Mouse (Mus musculus): Measurements from ENCODE around the gene Pdk4. TPM values are rescaled to one million over a fixed set of nuclear protein-coding genes. Genes with fewer than 3 reads are reported as not detected.

The Pdk4 gene
- polyA plus RNA-seq, 1 experiment from 2014 or later = 1.3 TPM

DNA sequence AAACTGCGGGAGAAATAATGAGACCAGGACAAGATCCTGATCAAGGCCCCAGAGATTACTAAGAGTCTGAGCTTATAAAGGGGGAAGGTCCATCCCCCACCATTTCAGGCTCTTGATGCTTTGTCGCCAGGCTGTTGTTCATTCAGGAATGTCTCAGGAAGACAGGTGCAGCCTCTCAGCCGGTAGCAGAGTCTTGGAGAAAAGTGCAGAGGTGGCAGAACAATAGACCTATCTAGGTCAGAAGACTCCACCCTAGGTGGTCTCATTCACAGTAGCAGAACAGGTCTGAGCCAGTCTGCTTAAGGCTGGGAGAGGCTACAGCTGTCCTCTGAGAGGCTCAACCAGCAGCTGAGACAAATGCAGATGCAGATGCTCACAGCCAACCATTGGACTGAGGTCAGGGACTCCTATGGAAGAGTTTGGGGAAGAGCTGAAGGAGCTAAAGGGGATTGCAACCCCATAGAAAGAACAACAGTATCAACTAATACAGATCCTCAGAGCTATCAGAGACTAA is 13.8 kb downstream of the Pdk4 start:
- 54% methylated on average over 3 of the region's 3 CpGs for WGBS
- H3K9ac ChIP-seq = no peak overlapping the region
- no peaks in the 10 kb centered on the region for H3K9me3 ChIP-seq
- no peak overlapping the region for H3K4me3 ChIP-seq (replicated peaks)
- H3K27ac ChIP-seq = no peak overlapping the region
- H3K36me3 ChIP-seq (replicated peaks) = no peaks in the 10 kb centered on the region
- no peaks in the 10 kb centered on the region for H3K27me3 ChIP-seq
- ATAC-seq (ENCODE audit: low FRiP score) = no peak
- no peaks in the 10 kb centered on the region for H3K4me1 ChIP-seq
- no peak overlapping the region for H3K4me2 ChIP-seq

GRCm38 (mm10) chr6:5481066-5481465 is 15.0 kb downstream of the Pdk4 start:
- H3K27ac ChIP-seq = no peak overlapping the region
- H3K36me3 ChIP-seq (replicated peaks) = no peaks in the 10 kb centered on the region
- no peak for ATAC-seq (ENCODE audit: low FRiP score)
- no peaks in the 10 kb centered on the region for H3K4me1 ChIP-seq
- no peaks in the 10 kb centered on the region for H3K27me3 ChIP-seq
- no peak overlapping the region for H3K4me2 ChIP-seq
- no peak overlapping the region for H3K9ac ChIP-seq
- H3K4me3 ChIP-seq (replicated peaks) = no peak overlapping the region
- 90% methylated on average over 2 of the region's 2 CpGs for WGBS
- H3K9me3 ChIP-seq = no peaks in the 10 kb centered on the region

GRCm38 (mm10) chr6:5474021-5474420 is 22.1 kb downstream of the Pdk4 start:
- H3K27me3 ChIP-seq = no peaks in the 10 kb centered on the region
- no peak overlapping the region for H3K4me3 ChIP-seq (replicated peaks)
- no peaks in the 10 kb centered on the region for H3K9me3 ChIP-seq
- H3K4me2 ChIP-seq = no peak overlapping the region
- H3K9ac ChIP-seq = no peak overlapping the region
- H3K27ac ChIP-seq = no peak overlapping the region
- ATAC-seq (ENCODE audit: low FRiP score) = no peak
- H3K36me3 ChIP-seq (replicated peaks) = no peaks in the 10 kb centered on the region
- WGBS = 71% methylated on average over 1 of the region's 1 CpGs
- H3K4me1 ChIP-seq = peaks cover 3% of the 10 kb centered on the region; the same call in 1 of the 2 replicates

- no peak overlapping the region for H3K9ac ChIP-seq
- H3K4me3 ChIP-seq (replicated peaks) = no peak overlapping the region
- no peak overlapping the region for H3K27ac ChIP-seq
- 96% methylated on average over 2 of the region's 2 CpGs for WGBS
- no peaks in the 10 kb centered on the region for H3K9me3 ChIP-seq
- no peak overlapping the region for H3K4me2 ChIP-seq
- H3K36me3 ChIP-seq (replicated peaks) = no peaks in the 10 kb centered on the region
- ATAC-seq (ENCODE audit: low FRiP score) = no peak
- no peaks in the 10 kb centered on the region for H3K27me3 ChIP-seq
- H3K4me1 ChIP-seq = peaks cover 3% of the 10 kb centered on the region; the same call in 1 of the 2 replicates
Observed at GRCm38 (mm10) chr6:5472692-5473091, 23.4 kb downstream of the Pdk4 start.

GRCm38 (mm10) chr6:5470480-5471318 is 25.4 kb downstream of the Pdk4 start:
- Histone ChIP-seq H3K9ac (no peak overlapping the region), H3K4me2 (no peak overlapping the region), H3K9me3 (no peaks in the 10 kb centered on the region), H3K27me3 (no peaks in the 10 kb centered on the region), H3K27ac (no peak overlapping the region), H3K4me3 (replicated peaks) (no peak overlapping the region), H3K4me1 (peaks cover 3% of the 10 kb centered on the region; the same call in 1 of the 2 replicates), H3K36me3 (replicated peaks) (no peaks in the 10 kb centered on the region)
- peak; percentile 53; the same call in 1 of the 2 replicates for ATAC-seq (ENCODE audit: low FRiP score)
- 50% methylated on average over 10 of the region's 10 CpGs for WGBS

GRCm38 (mm10) chr6:5455836-5456235 is 40.3 kb downstream of the Pdk4 start:
- ATAC-seq (ENCODE audit: low FRiP score) = no peak
- Histone ChIP-seq H3K27me3 (no peaks in the 10 kb centered on the region), H3K27ac (no peak overlapping the region), H3K4me1 (no peaks in the 10 kb centered on the region), H3K4me3 (replicated peaks) (no peak overlapping the region), H3K36me3 (replicated peaks) (no peaks in the 10 kb centered on the region), H3K9ac (no peak overlapping the region), H3K9me3 (no peaks in the 10 kb centered on the region), H3K4me2 (no peak overlapping the region)
- 84% methylated on average over 3 of the region's 3 CpGs for WGBS

GRCm38 (mm10) chr6:5449878-5450277 is 46.2 kb downstream of the Pdk4 start:
- no peak overlapping the region for H3K4me2 ChIP-seq
- 93% methylated on average over 5 of the region's 5 CpGs for WGBS
- H3K27ac ChIP-seq = no peak overlapping the region
- H3K9me3 ChIP-seq = no peaks in the 10 kb centered on the region
- H3K4me3 ChIP-seq (replicated peaks) = no peak overlapping the region
- peaks cover 16% of the 10 kb centered on the region for H3K4me1 ChIP-seq
- ATAC-seq (ENCODE audit: low FRiP score) = no peak
- no peaks in the 10 kb centered on the region for H3K36me3 ChIP-seq (replicated peaks)
- no peaks in the 10 kb centered on the region for H3K27me3 ChIP-seq
- H3K9ac ChIP-seq = no peak overlapping the region

- Histone ChIP-seq H3K4me3 (replicated peaks) (no peak overlapping the region), H3K9me3 (no peaks in the 10 kb centered on the region), H3K27ac (no peak overlapping the region), H3K27me3 (no peaks in the 10 kb centered on the region), H3K9ac (no peak overlapping the region), H3K36me3 (replicated peaks) (no peaks in the 10 kb centered on the region), H3K4me1 (peaks cover 19% of the 10 kb centered on the region), H3K4me2 (no peak overlapping the region)
- no peak for ATAC-seq (ENCODE audit: low FRiP score)
- WGBS = 58% methylated on average over 4 of the region's 4 CpGs
Observed at GRCm38 (mm10) chr6:5448396-5448795, 47.7 kb downstream of the Pdk4 start.

DNA sequence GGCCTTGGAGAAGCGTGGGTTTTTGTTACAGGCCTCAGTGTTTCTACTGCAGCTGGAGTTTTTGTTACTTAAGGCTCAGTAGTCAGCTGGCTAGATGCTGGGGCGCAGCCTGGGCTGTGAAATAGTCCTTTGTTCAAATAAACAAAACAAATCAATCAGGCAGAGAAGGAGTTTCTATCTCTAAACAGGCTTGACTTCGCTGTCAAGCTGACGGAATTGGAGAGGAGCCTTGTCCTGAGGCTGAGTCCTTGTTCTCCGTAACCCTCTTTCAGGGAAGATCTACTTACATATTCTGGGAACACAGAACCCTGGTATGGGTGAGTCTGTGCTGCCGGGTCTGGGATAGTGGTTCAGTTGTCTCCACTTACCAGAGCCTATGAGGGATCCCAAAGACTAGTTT is 48.6 kb downstream of the Pdk4 start:
- Histone ChIP-seq H3K4me3 (replicated peaks) (no peak overlapping the region), H3K27me3 (0 out of 2 replicates have a peak, but pooled peaks cover 4% of the 10 kb centered on the region), H3K4me1 (peaks cover 28% of the 10 kb centered on the region), H3K36me3 (replicated peaks) (no peaks in the 10 kb centered on the region), H3K9me3 (no peaks in the 10 kb centered on the region), H3K9ac (no peak overlapping the region), H3K4me2 (no peak overlapping the region), H3K27ac (peak overlapping the region; percentile 50; the same call in 1 of the 2 replicates)
- WGBS = 18% methylated on average over 6 of the region's 6 CpGs
- ATAC-seq (ENCODE audit: low FRiP score) = peak; percentile 67

DNA sequence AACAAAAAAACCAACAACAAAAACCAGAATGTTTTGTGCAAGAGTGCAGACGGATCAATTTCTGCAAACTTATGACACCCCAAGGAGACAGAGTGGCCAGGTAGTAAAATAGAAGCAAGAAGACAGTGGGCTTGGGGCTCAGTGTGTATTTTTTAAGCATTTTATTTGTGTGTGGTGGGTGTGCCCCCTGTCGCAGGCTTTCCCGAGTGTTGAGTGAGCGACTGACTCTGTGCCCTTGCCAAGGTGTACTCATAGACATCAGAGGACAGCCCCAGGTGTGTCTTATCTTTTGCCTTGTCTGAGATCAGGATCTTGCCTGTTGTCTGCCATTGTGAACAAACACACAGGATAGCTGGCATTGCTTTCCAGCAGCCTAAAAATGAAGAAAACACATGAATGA is 49.1 kb downstream of the Pdk4 start:
- Histone ChIP-seq H3K9me3 (no peaks in the 10 kb centered on the region), H3K27ac (0 out of 2 replicates have a peak overlapping the region, but pooled peaks have one; percentile 25)
- ATAC-seq (ENCODE audit: low FRiP score) = no peak

DNA sequence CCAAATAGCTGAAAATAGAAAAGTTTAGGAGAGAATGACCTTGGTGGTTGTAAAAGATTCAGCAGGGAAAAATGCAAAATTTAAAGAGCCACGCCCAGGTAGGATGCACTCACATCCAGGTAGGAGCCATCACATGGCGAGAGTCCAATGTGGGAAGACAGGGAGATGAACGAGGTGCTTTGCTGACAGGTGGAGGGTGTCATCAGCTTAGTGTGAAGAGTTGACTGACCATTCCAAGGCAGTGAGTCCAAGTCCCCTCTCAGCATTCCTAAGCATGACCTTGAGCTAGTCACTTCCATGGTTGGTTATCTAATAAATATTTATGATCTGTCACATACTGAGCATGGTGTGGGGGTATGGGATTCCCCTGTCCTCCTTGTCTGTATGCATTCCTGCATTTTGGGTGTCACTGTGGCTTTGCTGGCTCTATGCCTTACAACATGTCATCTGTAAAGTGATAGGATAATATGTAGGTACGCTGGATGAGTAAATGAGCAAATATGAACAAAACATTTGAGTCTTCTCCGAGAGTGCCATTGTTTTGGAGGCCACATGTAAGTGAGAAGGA is 51.7 kb downstream of the Pdk4 start:
- Histone ChIP-seq H3K4me2 (no peak overlapping the region), H3K36me3 (replicated peaks) (no peaks in the 10 kb centered on the region), H3K4me1 (peaks cover 31% of the 10 kb centered on the region), H3K4me3 (replicated peaks) (no peak overlapping the region), H3K27ac (no peak overlapping the region), H3K27me3 (0 out of 2 replicates have a peak, but pooled peaks cover 4% of the 10 kb centered on the region), H3K9me3 (no peaks in the 10 kb centered on the region), H3K9ac (no peak overlapping the region)
- WGBS = 94% methylated on average over 5 of the region's 5 CpGs
- ATAC-seq (ENCODE audit: low FRiP score) = no peak

More for the DNA sequence above, 49.1 kb downstream of the Pdk4 start:
- no peak overlapping the region for H3K9ac ChIP-seq
- 79% methylated on average over 4 of the region's 4 CpGs for WGBS
- 0 out of 2 replicates have a peak, but pooled peaks cover 4% of the 10 kb centered on the region for H3K27me3 ChIP-seq
- H3K4me2 ChIP-seq = no peak overlapping the region
- no peak overlapping the region for H3K4me3 ChIP-seq (replicated peaks)
- H3K36me3 ChIP-seq (replicated peaks) = no peaks in the 10 kb centered on the region
- H3K4me1 ChIP-seq = peaks cover 31% of the 10 kb centered on the region

- Histone ChIP-seq H3K9ac (no peak overlapping the region), H3K36me3 (replicated peaks) (no peaks in the 10 kb centered on the region), H3K27ac (no peak overlapping the region), H3K4me1 (peaks cover 29% of the 10 kb centered on the region), H3K4me3 (replicated peaks) (no peak overlapping the region), H3K4me2 (peak overlapping the region; percentile 15; the same call in 1 of the 2 replicates), H3K27me3 (0 out of 2 replicates have a peak, but pooled peaks cover 7% of the 10 kb centered on the region), H3K9me3 (no peaks in the 10 kb centered on the region)
- 25% methylated on average over 13 of the region's 13 CpGs for WGBS
- ATAC-seq (ENCODE audit: low FRiP score) = no peak
Observed at GRCm38 (mm10) chr6:5443104-5443863, 52.8 kb downstream of the Pdk4 start.
